Mouse (Mus musculus): ENCODE measurements at regions not wholly inside any gene's neighbourhood (a gene's known extent, or its start where the extent isn't known, plus 50 kb on each side); places are given as distances from the start of the nearest gene placed in this dataset.

GRCm38 (mm10) chr5:100976736-100977135 is 131.2 kb downstream of the Gpat3 start:
- TF ChIP-seq CTCF (IDR thresholded peaks at IDR 0.05; ENCODE audit: extremely low read depth, insufficient read depth, insufficient read length, insufficient replicate concordance): no peak
- TF ChIP-seq POLR2A (IDR thresholded peaks at IDR 0.05; ENCODE audit: low read depth, low read length): no peak

Measured in spleen, adult 2 months (tissue).